Mouse (Mus musculus) G1E (cell line): ENCODE results near the gene Il34. TPM values are rescaled to one million over a fixed set of nuclear protein-coding genes. Genes with fewer than 3 reads are reported as not detected.

Experiments used
- ATAC-seq: 2 replicates; pipeline ENCODE4 v1.8.0; 2016; ENCODE audit warnings: mild to moderate bottlenecking; ENCODE audit not compliant: insufficient number of reproducible peaks, poor library complexity, low FRiP score, severe bottlenecking; ENCODE audit errors: extremely low read depth
- DNase-seq: peaks from one replicate; pipeline ENCODE4 v3.0.0; 2012; ENCODE audit warnings: low spot score
- H3K27me3 ChIP-seq: 2 replicates; pipeline ENCODE4 v1.6.1; 2012; ENCODE audit warnings: mild to moderate bottlenecking, low read length, inconsistent platforms; ENCODE audit not compliant: insufficient read depth
- H3K36me3 ChIP-seq: replicated peaks from 2 replicates; pipeline ENCODE3; 2012; ENCODE audit warnings: mild to moderate bottlenecking, inconsistent platforms
- H3K4me1 ChIP-seq: 2 replicates; pipeline ENCODE4 v1.6.1; 2012; ENCODE audit warnings: low read depth, low read length, inconsistent platforms, mixed read lengths; ENCODE audit not compliant: insufficient read depth
- H3K4me3 ChIP-seq: 2 replicates; pipeline ENCODE4 v1.5.1; 2012; ENCODE audit warnings: low read depth, mild to moderate bottlenecking, inconsistent platforms, low read length, moderate library complexity, mixed read lengths
- H3K9me3 ChIP-seq: replicated peaks from 2 replicates; pipeline ENCODE4 v1.6.1; 2012; ENCODE audit warnings: inconsistent platforms
- CTCF ChIP-seq: IDR thresholded peaks from 2 replicates; pipeline ENCODE4 v1.5.1; 2012; ENCODE audit warnings: low read depth, low read length, inconsistent platforms, mixed read lengths
- GATA1 ChIP-seq: IDR thresholded peaks from 2 replicates; pipeline ENCODE4 v1.6.1; 2012; ENCODE audit warnings: borderline replicate concordance, low read length, inconsistent platforms, mixed read lengths
- GATA2 ChIP-seq: IDR thresholded peaks from 2 replicates; pipeline ENCODE4 v1.6.1; 2012; ENCODE audit warnings: low read depth, low read length, inconsistent platforms, borderline replicate concordance
- POLR2AphosphoS5 ChIP-seq: IDR thresholded peaks from 2 replicates; pipeline ENCODE4 v1.6.1; 2012; ENCODE audit warnings: low read depth, low read length, inconsistent platforms; ENCODE audit not compliant: insufficient replicate concordance
- TAL1 ChIP-seq: conservative IDR thresholded peaks from 2 replicates; pipeline ENCODE4 v1.6.1; 2012; ENCODE audit warnings: low read depth, low read length, inconsistent platforms, mixed read lengths
- polyA plus RNA-seq: library from polyadenylated mRNA; stranded (reverse); fragments of >175 nt; gene quantifications from 2 replicates; pipeline ENCODE4 v1.2.3, GENCODE M21; 2012
- total RNA-seq, 2 experiments: library from RNA; stranded (forward) in 1 of 2; stranded (reverse) in 1 of 2; fragments of 200-1000 nt in 1 of 2; fragments of >200 nt in 1 of 2; fragmentation: Nextera tagmentation in 1 of 2; gene quantifications; 2 replicates each; pipeline ENCODE4 v1.2.3; 2014 to 2017

The Il34 gene
- total and polyA plus RNA-seq, 3 experiments: not detected

GRCm38 (mm10) chr8:110811116-110811515 lies 5.4 kb upstream of the Il34 start:
- Histone ChIP-seq H3K4me1 (peaks cover 15% of the 10 kb centered on the region), H3K4me3 (no peak overlapping the region), H3K36me3 (peaks cover 78% of the 10 kb centered on the region), H3K27me3 (peaks cover 4% of the 10 kb centered on the region; the same call in 1 of the 2 replicates), H3K9me3 (no peaks in the 10 kb centered on the region)
- no peak for TF ChIP-seq GATA1
- no peak for TF ChIP-seq POLR2AphosphoS5
- no peak for TF ChIP-seq TAL1
- TF ChIP-seq CTCF: no peak
- TF ChIP-seq GATA2: no peak
- no peak for ATAC-seq
- DNase-seq: no peak

- H3K27me3 ChIP-seq: peaks cover 7% of the 10 kb centered on the region
- H3K36me3 ChIP-seq: peaks cover 73% of the 10 kb centered on the region
- no peak for TF ChIP-seq TAL1
- TF ChIP-seq GATA1: no peak
- TF ChIP-seq GATA2: no peak
- TF ChIP-seq POLR2AphosphoS5: no peak
- TF ChIP-seq CTCF: no peak
- no peak overlapping the region for H3K4me3 ChIP-seq
- no peak for ATAC-seq
- peaks cover 13% of the 10 kb centered on the region for H3K4me1 ChIP-seq
- no peaks in the 10 kb centered on the region for H3K9me3 ChIP-seq
- DNase-seq: no peak
These were observed 4.8 kb upstream of the Il34 start for GRCm38 (mm10) chr8:110810481-110811065.

GRCm38 (mm10) chr8:110809831-110810230 lies 4.1 kb upstream of the Il34 start:
- peaks cover 8% of the 10 kb centered on the region for H3K27me3 ChIP-seq
- no peak for ATAC-seq
- no peak for DNase-seq
- TF ChIP-seq GATA1 (no peak), GATA2 (no peak), TAL1 (no peak), CTCF (no peak), POLR2AphosphoS5 (no peak)
- peaks cover 65% of the 10 kb centered on the region for H3K36me3 ChIP-seq
- peaks cover 11% of the 10 kb centered on the region; the same call in 1 of the 2 replicates for H3K4me1 ChIP-seq
- H3K9me3 ChIP-seq: no peaks in the 10 kb centered on the region
- H3K4me3 ChIP-seq: no peak overlapping the region

DNA sequence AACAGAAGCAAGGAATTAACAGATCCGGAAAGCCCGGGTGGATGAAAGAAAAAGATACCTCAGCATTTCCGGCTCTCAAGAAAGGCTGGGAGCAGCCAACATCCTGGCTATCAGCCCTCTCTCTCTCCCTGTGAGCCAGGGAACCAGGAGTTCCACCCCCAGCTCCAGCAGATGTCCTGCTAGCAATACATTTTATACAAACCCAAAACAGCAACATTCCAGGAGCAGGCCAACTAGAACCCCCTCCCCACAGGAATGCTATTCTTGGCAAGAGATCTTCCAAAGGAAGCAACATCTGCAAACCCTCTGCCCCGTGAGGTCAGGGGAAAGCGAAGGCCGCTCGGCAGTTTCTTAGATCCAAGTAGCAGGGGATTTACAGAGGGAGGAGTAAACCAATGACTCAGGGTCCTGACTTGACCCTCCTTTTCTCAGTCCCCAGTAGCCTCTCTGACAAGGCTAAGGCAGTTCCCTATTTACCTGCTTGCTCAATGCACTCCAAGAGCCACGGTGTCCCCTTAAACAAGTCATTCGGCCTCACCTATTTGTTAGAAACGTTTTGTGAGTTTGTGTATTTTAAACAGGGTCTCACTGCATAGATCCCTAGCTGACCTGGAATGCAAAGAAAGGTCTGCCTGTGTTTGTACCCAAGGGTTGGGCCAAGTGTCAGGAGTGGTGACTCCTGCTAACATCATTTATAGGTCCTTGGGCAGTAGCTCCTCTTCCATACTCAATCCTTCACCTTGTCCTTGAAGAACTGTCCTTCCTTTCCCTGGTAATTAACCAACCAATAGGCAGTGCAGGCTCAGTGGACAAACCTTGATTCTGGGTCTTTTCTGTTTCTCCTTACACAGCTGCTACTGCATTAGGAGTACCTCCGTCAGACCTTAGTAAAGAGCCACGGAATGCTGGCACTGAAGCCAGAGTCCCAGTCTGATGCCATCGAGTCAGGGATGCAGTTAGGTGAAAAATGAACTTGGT lies 3.1 kb upstream of the Il34 start:
- Histone ChIP-seq H3K27me3 (peaks cover 10% of the 10 kb centered on the region), H3K36me3 (peaks cover 55% of the 10 kb centered on the region), H3K4me1 (peaks cover 9% of the 10 kb centered on the region; the same call in 1 of the 2 replicates), H3K4me3 (no peak overlapping the region), H3K9me3 (no peaks in the 10 kb centered on the region)
- TF ChIP-seq GATA1: no peak
- TF ChIP-seq GATA2: no peak
- no peak for TF ChIP-seq POLR2AphosphoS5
- no peak for TF ChIP-seq TAL1
- no peak for TF ChIP-seq CTCF
- ATAC-seq: no peak
- no peak for DNase-seq

DNA sequence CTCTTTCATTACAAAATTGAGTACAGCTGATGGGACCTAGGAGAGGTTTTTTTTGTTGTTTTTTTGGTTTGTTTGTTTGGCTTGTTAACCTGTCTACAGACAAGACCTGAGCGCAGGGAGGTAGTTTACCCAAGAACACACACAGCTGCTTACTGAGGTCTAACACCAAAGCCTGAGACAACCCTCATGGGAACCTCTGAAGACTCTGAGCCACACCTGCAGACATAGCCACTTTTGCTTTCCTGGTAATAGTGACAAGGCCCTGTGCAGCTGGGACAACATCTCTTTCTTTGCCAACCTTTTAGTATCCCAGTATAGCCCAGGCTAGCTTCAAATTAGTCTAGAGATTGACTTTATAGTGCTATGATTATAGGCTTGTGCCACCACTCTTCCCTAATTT lies 422 bp upstream of the Il34 start:
- no peak for ATAC-seq
- Histone ChIP-seq H3K27me3 (peaks cover 24% of the 10 kb centered on the region), H3K9me3 (no peaks in the 10 kb centered on the region), H3K4me3 (no peak overlapping the region), H3K4me1 (no peaks in the 10 kb centered on the region), H3K36me3 (peaks cover 28% of the 10 kb centered on the region)
- DNase-seq: no peak
- TF ChIP-seq POLR2AphosphoS5 (no peak), GATA1 (no peak), TAL1 (no peak), CTCF (no peak), GATA2 (no peak)

DNA sequence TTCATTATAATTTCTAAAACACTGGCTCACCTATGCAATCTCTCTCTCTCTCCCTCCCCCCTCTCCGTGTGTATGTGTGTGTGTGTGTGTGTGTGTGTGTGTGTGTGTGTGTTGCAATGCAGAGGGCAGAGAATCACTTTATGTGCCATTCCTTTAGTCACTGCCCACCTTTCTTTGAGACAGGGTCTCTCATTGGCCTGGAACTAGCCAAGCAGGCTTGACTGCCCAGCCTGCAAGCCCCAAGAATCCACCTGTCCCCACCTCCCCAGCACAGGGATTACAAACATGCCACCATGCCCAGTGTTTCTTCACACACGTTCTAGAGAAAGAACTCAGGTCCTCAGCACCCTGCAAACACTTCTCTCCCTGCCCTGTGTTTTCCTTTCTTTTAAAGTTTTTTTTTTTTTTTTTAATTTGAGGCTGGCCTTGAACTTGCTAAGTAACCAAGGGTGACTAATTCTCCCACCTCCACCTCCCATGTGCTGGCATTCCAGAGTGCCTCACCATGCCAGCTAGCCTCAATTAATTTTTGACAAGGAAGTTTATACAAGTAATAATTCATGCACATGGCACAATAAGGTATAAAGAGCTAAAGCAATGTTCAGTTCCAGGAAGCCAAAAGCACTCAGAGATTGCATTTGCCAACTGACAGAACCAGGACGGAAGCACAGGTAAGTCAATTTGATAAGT lies 754 bp downstream of the Il34 start:
- no peak overlapping the region for H3K4me3 ChIP-seq
- TF ChIP-seq CTCF (no peak), TAL1 (no peak), POLR2AphosphoS5 (no peak), GATA1 (no peak), GATA2 (no peak)
- no peaks in the 10 kb centered on the region for H3K9me3 ChIP-seq
- no peak for DNase-seq
- H3K27me3 ChIP-seq: peaks cover 31% of the 10 kb centered on the region
- H3K36me3 ChIP-seq: peaks cover 17% of the 10 kb centered on the region
- no peaks in the 10 kb centered on the region for H3K4me1 ChIP-seq
- ATAC-seq: no peak
